Mouse (Mus musculus): Measurements from ENCODE around the gene Pth2r.

DNA sequence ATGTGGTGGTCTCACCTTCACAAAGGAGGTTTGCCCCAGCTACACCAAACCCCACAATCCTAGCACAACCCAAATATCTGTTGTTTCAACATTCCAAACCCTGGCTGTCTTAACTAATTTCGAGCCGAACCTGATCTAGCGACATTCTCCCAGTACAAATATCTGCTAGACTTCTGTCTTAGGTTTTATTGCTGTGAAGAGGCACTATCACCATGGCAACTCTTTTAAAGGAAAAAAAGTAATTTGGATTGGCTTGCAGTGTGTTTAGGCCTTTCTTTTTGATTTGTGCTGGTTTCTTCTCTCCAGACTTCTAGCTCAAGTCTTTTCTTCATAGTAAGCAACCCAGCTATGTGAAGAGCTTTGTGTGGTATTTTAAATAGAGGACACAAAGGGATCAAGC lies 1.4 kb upstream of the Pth2r start:
- TF ChIP-seq POLR2A (IDR thresholded peaks at IDR 0.05; ENCODE audit: borderline replicate concordance, insufficient read depth, low read length) (no peak), CTCF (IDR thresholded peaks at IDR 0.05; ENCODE audit: borderline replicate concordance, insufficient read depth, low read depth, low read length) (no peak)
